Mouse (Mus musculus) neural tube, embryonic 11.5 days (tissue): ENCODE results near the gene Camta1. TPM values are rescaled to one million over a fixed set of nuclear protein-coding genes. Genes with fewer than 3 reads are reported as not detected.

ENCODE experiments used
- ATAC-seq: fragments of 200-750 bp; cut with Nextera tagmentation; 2 replicates; pipeline ENCODE4 v1.8.0; 2017; ENCODE audit warnings: moderate number of reproducible peaks, mild to moderate bottlenecking, moderate TSS enrichment, moderate library complexity; ENCODE audit not compliant: insufficient read depth, low FRiP score, low TSS enrichment
- DNase-seq: peaks from one replicate; pipeline ENCODE4 v3.0.0-alpha.2; 2015; ENCODE audit warnings: low spot score
- H3K27ac ChIP-seq: fragments of 300-500 bp; sonication (generic); 2 replicates; pipeline ENCODE4 v1.5.1; 2014; ENCODE audit warnings: low read depth, mild to moderate bottlenecking, low read length
- H3K27me3 ChIP-seq: fragments of 300-500 bp; sonication (generic); 2 replicates; pipeline ENCODE4 v1.6.1; 2014; ENCODE audit warnings: mild to moderate bottlenecking, low read length, mixed read lengths; ENCODE audit not compliant: control insufficient read depth, insufficient read depth
- H3K36me3 ChIP-seq: fragments of 300-500 bp; sonication (generic); 2 replicates; pipeline ENCODE4 v1.6.1; 2014; ENCODE audit warnings: mild to moderate bottlenecking, low read length, moderate library complexity, mixed read lengths; ENCODE audit not compliant: control insufficient read depth, insufficient read depth
- H3K4me1 ChIP-seq: fragments of 300-500 bp; sonication (generic); 2 replicates; pipeline ENCODE4 v1.6.1; 2014; ENCODE audit warnings: low read length, mixed read lengths; ENCODE audit not compliant: control insufficient read depth, insufficient read depth
- H3K4me2 ChIP-seq: fragments of 300-500 bp; sonication (generic); 2 replicates; pipeline ENCODE4 v1.6.1; 2014; ENCODE audit warnings: low read depth, mild to moderate bottlenecking, moderate library complexity
- H3K4me3 ChIP-seq: fragments of 300-500 bp; sonication (generic); 2 replicates; pipeline ENCODE4 v1.5.1; 2014; ENCODE audit warnings: low read depth, low read length
- H3K9ac ChIP-seq: fragments of 300-500 bp; sonication (generic); 2 replicates; pipeline ENCODE4 v1.6.1; 2014; ENCODE audit warnings: mild to moderate bottlenecking, low read length
- H3K9me3 ChIP-seq: fragments of 300-500 bp; sonication (generic); 2 replicates; pipeline ENCODE4 v1.6.1; 2016; ENCODE audit warnings: low read length; ENCODE audit not compliant: control insufficient read depth
- WGBS: fragments of 180-500 bp; shearing (Covaris S2); extraction: QIAGEN DNeasy Blood & Tissue Kit; methylation state at CpG from one replicate; pipeline ENCODE4 v1.1.7; 2014; 5-methylcytosine and 5-hydroxymethylcytosine counted together
- polyA plus RNA-seq: library from polyadenylated mRNA; unstranded; fragments of >200 nt; fragmentation: Nextera tagmentation; extraction: Ambion mirVana; gene quantifications from 2 replicates; pipeline ENCODE4 v1.2.1, GENCODE M21; 2014

Gene Camta1
- polyA plus RNA-seq, 1 experiment from 2014 or later, result 131 TPM

DNA sequence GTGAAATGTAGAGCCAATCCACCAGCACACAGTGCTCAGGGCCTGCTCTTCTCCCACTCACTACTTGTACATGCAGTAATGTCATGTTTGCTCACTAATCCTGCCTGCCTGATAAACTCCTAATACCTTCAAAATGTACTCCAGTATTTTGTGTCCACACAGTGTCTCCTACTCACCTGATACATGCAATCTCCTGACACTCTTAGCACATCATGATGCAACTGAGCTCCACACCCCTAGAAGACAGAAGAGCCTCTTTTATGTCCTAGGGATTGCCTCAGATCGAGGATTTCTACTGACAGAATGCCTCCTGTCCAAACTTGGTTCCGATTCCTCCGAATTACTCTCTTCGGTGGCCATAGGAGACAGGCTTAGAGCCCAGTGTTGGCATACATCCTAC lies 48.0 kb downstream of the Camta1 start:
- Histone ChIP-seq H3K27me3 (no peaks in the 10 kb centered on the region), H3K4me1 (no peaks in the 10 kb centered on the region), H3K36me3 (no peaks in the 10 kb centered on the region), H3K27ac (no peak overlapping the region), H3K4me2 (no peak overlapping the region), H3K4me3 (no peak overlapping the region), H3K9me3 (no peaks in the 10 kb centered on the region), H3K9ac (no peak overlapping the region)
- ATAC-seq, result no peak
- no peak for DNase-seq
- 93% methylated on average over 4 of the region's 4 CpGs for WGBS

DNA sequence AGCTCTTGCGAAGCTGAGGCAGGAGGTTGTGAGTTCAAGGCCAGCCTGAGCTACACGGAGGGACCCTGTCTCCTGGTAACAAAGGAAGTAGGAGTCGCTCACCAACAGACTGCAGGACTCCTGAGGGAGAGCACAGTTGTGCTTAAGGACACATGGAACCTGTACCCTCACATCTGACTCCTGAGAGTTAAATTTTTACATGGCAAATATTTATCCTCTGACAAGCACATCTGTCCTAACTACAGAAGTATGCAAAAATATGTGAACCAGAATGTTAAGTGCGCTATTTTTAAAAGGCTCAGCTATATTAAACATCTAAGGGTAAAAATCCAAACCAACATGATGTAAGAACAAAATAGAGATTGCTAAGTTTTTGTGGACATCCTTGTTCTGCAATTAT lies 56.0 kb downstream of the Camta1 start:
- no peaks in the 10 kb centered on the region for H3K27me3 ChIP-seq
- ATAC-seq (no peak), DNase-seq (no peak)
- H3K4me3 ChIP-seq, result no peak overlapping the region
- no peak overlapping the region for H3K4me2 ChIP-seq
- no peaks in the 10 kb centered on the region for H3K9me3 ChIP-seq
- no peak overlapping the region for H3K27ac ChIP-seq
- 85% methylated on average over 4 of the region's 4 CpGs for WGBS
- H3K9ac ChIP-seq, result no peak overlapping the region
- no peaks in the 10 kb centered on the region for H3K4me1 ChIP-seq
- H3K36me3 ChIP-seq, result no peaks in the 10 kb centered on the region

DNA sequence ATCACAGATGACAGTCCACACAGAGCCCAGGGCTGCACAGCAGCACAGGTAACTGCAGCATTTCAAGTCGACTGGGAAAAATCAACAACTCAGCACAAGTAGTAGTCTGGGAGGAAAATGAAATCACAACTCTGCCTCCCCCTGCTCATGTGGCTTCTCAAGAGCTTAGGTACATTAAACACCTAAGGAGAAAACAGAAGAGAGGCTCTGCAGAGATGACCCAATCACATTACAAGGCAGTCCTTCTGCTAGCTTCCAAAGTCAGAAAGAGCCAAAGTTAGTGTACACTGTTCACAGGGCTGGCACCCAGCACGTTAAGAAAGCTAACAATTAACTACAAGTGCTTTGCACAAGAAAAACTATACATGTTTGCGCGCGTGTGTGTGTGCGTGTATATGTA lies 56.6 kb downstream of the Camta1 start:
- Histone ChIP-seq H3K4me1 (no peaks in the 10 kb centered on the region), H3K9me3 (no peaks in the 10 kb centered on the region), H3K27me3 (no peaks in the 10 kb centered on the region), H3K4me3 (no peak overlapping the region), H3K36me3 (no peaks in the 10 kb centered on the region), H3K27ac (no peak overlapping the region), H3K4me2 (no peak overlapping the region), H3K9ac (no peak overlapping the region)
- whole genome bisulfite sequencing, result 96% methylated on average over 6 of the region's 6 CpGs
- DNase-seq, result no peak
- no peak for ATAC-seq

DNA sequence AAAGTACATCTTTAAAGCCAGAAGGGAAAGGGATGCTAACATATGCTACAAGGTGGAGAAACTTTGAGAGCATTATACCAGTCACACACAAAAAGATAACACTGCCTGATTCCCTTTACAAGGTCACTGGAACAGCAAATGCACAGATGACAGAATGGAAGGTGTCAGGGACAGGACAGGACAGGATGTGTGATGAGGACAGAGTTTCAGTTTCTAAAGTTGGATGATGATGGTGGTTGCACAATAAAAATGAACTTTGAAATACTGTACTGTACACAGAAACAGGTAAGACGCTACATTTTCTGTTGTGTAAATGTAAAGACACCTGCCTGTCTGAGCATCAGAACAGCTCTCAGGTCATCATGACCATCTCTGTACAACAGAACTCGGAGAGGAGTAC lies 57.5 kb downstream of the Camta1 start:
- Histone ChIP-seq H3K4me1 (no peaks in the 10 kb centered on the region), H3K4me2 (no peak overlapping the region), H3K9ac (no peak overlapping the region), H3K4me3 (no peak overlapping the region), H3K9me3 (no peaks in the 10 kb centered on the region), H3K27ac (no peak overlapping the region), H3K36me3 (no peaks in the 10 kb centered on the region), H3K27me3 (no peaks in the 10 kb centered on the region)
- DNase-seq, result no peak
- no peak for ATAC-seq
- 98% methylated on average over 2 of the region's 2 CpGs for WGBS

DNA sequence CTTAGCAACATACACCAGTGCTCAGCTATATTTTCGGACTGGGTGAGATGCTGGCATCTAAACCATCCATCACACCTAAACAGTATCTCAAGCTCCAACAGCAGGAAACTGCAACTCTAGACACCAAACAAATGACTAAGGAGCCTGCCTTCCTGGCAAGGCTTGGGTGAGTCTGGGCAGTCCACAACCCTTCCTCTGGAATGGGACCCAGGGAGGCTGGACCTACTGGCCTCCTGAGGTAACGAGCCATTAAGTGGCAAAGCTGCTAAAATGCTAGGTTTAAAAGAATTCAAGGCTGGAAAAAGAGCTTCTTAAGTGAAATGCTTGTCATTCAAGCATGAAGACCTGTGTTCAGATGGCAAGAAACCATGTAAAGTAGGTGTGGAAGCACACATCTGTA lies 63.0 kb downstream of the Camta1 start:
- no peak for ATAC-seq
- H3K4me1 ChIP-seq, result no peaks in the 10 kb centered on the region
- no peak overlapping the region for H3K4me3 ChIP-seq
- 90% methylated on average over 2 of the region's 2 CpGs for WGBS
- H3K4me2 ChIP-seq, result no peak overlapping the region
- DNase-seq, result no peak
- H3K36me3 ChIP-seq, result no peaks in the 10 kb centered on the region
- no peaks in the 10 kb centered on the region for H3K27me3 ChIP-seq
- no peaks in the 10 kb centered on the region for H3K9me3 ChIP-seq
- no peak overlapping the region for H3K9ac ChIP-seq
- H3K27ac ChIP-seq, result no peak overlapping the region

DNA sequence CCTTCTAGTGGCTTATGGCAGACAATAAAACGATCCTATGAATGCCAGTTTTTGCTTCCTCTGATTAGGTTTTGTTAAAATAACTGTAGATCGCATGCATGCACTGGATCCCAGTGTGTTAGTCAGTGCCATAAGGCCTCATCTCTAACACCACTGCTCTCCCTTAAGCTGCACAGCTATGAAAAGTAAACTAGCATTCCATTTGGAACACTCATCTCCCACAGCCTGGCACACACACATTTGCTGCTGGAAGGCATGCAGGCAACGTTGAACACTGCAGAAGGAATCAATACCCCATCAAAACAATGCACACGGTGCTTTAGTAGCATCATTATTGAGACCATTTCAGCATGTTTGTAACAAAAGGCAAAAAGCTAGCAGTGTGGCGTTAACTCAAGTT lies 68.0 kb downstream of the Camta1 start:
- WGBS, result 90% methylated on average over 5 of the region's 5 CpGs
- no peak for ATAC-seq
- no peaks in the 10 kb centered on the region for H3K9me3 ChIP-seq
- no peaks in the 10 kb centered on the region for H3K27me3 ChIP-seq
- H3K27ac ChIP-seq, result no peak overlapping the region
- no peaks in the 10 kb centered on the region for H3K4me1 ChIP-seq
- no peak overlapping the region for H3K4me3 ChIP-seq
- H3K4me2 ChIP-seq, result no peak overlapping the region
- DNase-seq, result no peak
- H3K36me3 ChIP-seq, result no peaks in the 10 kb centered on the region; the same call in 1 of the 2 replicates
- no peak overlapping the region for H3K9ac ChIP-seq

DNA sequence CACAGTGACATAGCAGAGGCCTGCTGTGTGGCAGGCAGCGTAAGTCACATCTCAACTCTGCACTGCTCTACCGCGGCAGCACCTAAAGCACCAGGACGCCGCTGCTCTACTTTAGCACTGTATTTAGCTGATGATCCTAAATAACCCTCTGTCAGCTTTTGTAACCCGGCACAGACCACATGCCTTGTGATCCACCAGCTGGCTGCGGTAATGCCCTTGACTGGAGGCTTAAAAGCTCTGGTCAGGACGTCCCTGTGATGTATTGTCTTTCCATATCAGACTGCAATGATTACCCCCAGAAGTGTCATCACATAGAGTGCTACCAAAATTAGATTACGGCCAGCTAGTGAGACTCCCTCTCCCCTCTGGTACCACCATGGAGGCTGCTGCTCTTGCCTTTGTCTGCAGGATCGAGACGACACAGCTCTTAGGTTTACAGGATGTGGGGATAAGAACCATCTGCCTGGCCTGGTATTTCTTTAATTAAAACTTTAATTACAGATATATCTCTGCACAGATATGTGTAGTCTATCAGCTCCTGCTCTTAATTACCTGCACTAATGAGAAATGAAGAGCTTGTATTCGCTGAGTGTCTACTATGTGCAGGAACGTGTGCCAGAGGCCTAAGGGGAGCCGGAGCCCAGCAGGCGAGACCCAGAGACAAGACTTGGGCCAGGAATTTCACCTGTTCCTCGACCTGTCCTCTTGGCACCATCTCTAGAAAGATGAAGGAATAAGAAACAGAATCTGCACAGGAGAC lies 74.5 kb downstream of the Camta1 start:
- H3K4me3 ChIP-seq, result no peak overlapping the region
- H3K36me3 ChIP-seq, result no peaks in the 10 kb centered on the region; the same call in 1 of the 2 replicates
- H3K27me3 ChIP-seq, result no peaks in the 10 kb centered on the region
- no peaks in the 10 kb centered on the region for H3K4me1 ChIP-seq
- 84% methylated on average over 16 of the region's 16 CpGs for WGBS
- H3K27ac ChIP-seq, result no peak overlapping the region
- no peaks in the 10 kb centered on the region for H3K9me3 ChIP-seq
- DNase-seq (no peak), ATAC-seq (no peak)
- H3K9ac ChIP-seq, result no peak overlapping the region
- H3K4me2 ChIP-seq, result no peak overlapping the region

DNA sequence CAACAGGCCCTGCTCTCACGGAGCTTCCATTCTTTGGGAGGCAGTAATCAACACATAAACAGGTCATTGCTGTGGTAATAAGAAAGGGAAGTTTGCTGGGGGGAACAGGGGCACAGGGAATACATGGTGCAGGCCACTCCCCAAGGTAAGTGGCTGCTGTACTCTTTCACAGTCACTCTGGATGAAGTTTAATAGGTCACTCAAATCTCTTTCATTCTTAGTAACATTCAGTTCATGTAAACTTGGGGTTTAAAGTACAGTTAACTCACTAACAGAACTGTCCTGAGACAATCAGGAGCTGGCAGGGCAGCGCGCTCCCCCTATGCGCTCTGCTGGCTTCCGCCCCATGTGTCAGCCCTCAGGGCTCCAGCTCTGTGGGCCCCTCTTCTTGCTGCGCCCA lies 81.2 kb downstream of the Camta1 start:
- Histone ChIP-seq H3K9me3 (no peaks in the 10 kb centered on the region), H3K4me3 (no peak overlapping the region), H3K27me3 (no peaks in the 10 kb centered on the region), H3K27ac (no peak overlapping the region), H3K4me2 (no peak overlapping the region), H3K36me3 (no peaks in the 10 kb centered on the region), H3K9ac (no peak overlapping the region), H3K4me1 (no peaks in the 10 kb centered on the region)
- ATAC-seq, result no peak
- no peak for DNase-seq
- 78% methylated on average over 6 of the region's 6 CpGs for WGBS

DNA sequence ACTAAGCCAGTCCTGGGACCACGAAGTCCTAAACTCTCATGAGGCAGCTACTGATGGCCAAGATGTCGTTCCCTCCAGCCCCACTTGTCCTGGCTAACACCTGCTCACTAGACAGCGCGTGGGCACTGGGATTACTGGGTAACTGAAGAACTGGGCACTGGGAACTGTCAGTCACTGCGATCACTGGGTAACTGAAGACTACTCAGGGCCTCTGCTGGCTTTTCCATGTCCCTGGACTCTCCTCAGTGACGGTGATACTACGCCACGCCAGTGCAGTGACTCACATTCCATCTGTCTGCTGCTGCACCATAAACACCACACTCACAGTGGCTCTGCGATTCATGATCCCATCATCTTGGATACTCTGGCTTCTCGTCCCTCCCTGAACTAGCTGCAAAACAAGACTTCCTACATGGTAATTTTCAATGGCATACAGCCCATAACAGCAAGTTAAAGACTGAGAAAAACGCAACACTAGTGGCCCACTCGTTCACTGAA lies 81.7 kb downstream of the Camta1 start:
- no peaks in the 10 kb centered on the region for H3K4me1 ChIP-seq
- H3K27ac ChIP-seq, result no peak overlapping the region
- no peaks in the 10 kb centered on the region for H3K36me3 ChIP-seq
- H3K27me3 ChIP-seq, result no peaks in the 10 kb centered on the region
- DNase-seq (no peak), ATAC-seq (no peak)
- H3K9me3 ChIP-seq, result no peaks in the 10 kb centered on the region
- H3K4me2 ChIP-seq, result no peak overlapping the region
- H3K9ac ChIP-seq, result no peak overlapping the region
- 83% methylated on average over 12 of the region's 12 CpGs for WGBS
- no peak overlapping the region for H3K4me3 ChIP-seq
